ENCODE assay signal across 8 mouse cellular contexts in genomic region chr19:45544152-45544924, GRCm38 (mm10). TPM values are rescaled to one million over a fixed set of nuclear protein-coding genes. Genes with fewer than 3 reads are reported as not detected.
A peak's percentile ranks its signal among the peaks of the same experiment; 100 is the strongest.
DNase-seq lines count a peak whose midpoint lies in the region; ATAC-seq and TF ChIP-seq lines count a peak whose summit lies in the region.

No protein-coding gene starts in this region.

- intact Hi-C loops in gastrocnemius, adult 2 months (cut with DNase I), result loop anchor here (2.0 to 5.0 kb wide), 3 partner anchors 67 to 236 kb away; no protein-coding TSS in a partner anchor
- intact Hi-C loops in gastrocnemius, postnatal 14 days (cut with DNase I; ENCODE audit: low total_unique reads), result loop anchor here (5.0 to 10.0 kb wide), 4 partner anchors 60 to 322 kb away; no protein-coding TSS in a partner anchor

- peak overlapping the region; percentile 78 for H3K4me3 ChIP-seq in gastrocnemius, adult 2 months
- H3K4me3 ChIP-seq in G1E (ENCODE audit: low read depth, low read length), result peak overlapping the region; percentile 68; the same call in 1 of the 2 replicates
- peak overlapping the region; percentile 29 for H3K4me3 ChIP-seq in forebrain, embryonic 12.5 days (replicated peaks)
- peak overlapping the region; percentile 49 for H3K4me3 ChIP-seq in limb, embryonic 10.5 days
- H3K4me3 ChIP-seq in midbrain, embryonic 15.5 days, result peak overlapping the region; percentile 35

- peaks cover 72% of the 10 kb centered on the region for H3K4me1 ChIP-seq in G1E (ENCODE audit: insufficient read depth, low read depth, low read length)
- H3K4me1 ChIP-seq in forebrain, embryonic 12.5 days, result peaks cover 31% of the 10 kb centered on the region
- H3K4me1 ChIP-seq in limb, embryonic 10.5 days, result peaks cover 60% of the 10 kb centered on the region
- peaks cover 23% of the 10 kb centered on the region for H3K4me1 ChIP-seq in midbrain, embryonic 15.5 days

- 1% methylated on average over 22 of the region's 26 CpGs for WGBS in forebrain, embryonic 12.5 days
- WGBS in limb, embryonic 10.5 days, result under 1% methylated on average over 24 of the region's 26 CpGs
- under 1% methylated on average over 20 of the region's 26 CpGs for WGBS in midbrain, embryonic 15.5 days

- peak; percentile 60 for DNase-seq in gastrocnemius, adult 2 months
- no peak for DNase-seq in gastrocnemius, postnatal 14 days
- peak; percentile 61 for DNase-seq in G1E (ENCODE audit: low spot score)
- DNase-seq in limb, embryonic 10.5 days (ENCODE audit: low spot score), result peak; percentile 45
- no peak for DNase-seq in MN1 (ENCODE audit: low spot score)
- no peak for DNase-seq in urinary bladder, adult 18-20 months (ENCODE audit: low spot score in 2 of 2)

- peak; percentile 28; the same call in 1 of the 2 replicates for ATAC-seq in G1E (ENCODE audit: extremely low read depth, insufficient number of reproducible peaks, low FRiP score, poor library complexity, severe bottlenecking)
- ATAC-seq in forebrain, embryonic 12.5 days (ENCODE audit: low FRiP score), result no peak
- no peak for ATAC-seq in midbrain, embryonic 15.5 days (replicated peaks)

- no peaks in the 10 kb centered on the region for H3K9me3 ChIP-seq in G1E (replicated peaks)
- H3K9me3 ChIP-seq in forebrain, embryonic 12.5 days, result no peaks in the 10 kb centered on the region
- no peaks in the 10 kb centered on the region for H3K9me3 ChIP-seq in limb, embryonic 10.5 days (replicated peaks)
- H3K9me3 ChIP-seq in midbrain, embryonic 15.5 days, result no peaks in the 10 kb centered on the region

- TF ChIP-seq CTCF in gastrocnemius, adult 2 months (IDR thresholded peaks at IDR 0.05), result no peak
- no peak for TF ChIP-seq CTCF in G1E (IDR thresholded peaks at IDR 0.05; ENCODE audit: low read depth, low read length)

- peak overlapping the region; percentile 64 for H3K4me2 ChIP-seq in forebrain, embryonic 12.5 days
- peak overlapping the region; percentile 81 for H3K4me2 ChIP-seq in midbrain, embryonic 15.5 days

- peak overlapping the region; percentile 21; the same call in 1 of the 2 replicates for H3K9ac ChIP-seq in forebrain, embryonic 12.5 days
- peak overlapping the region; percentile 30; the same call in 1 of the 2 replicates for H3K9ac ChIP-seq in midbrain, embryonic 15.5 days

- peaks cover 60% of the 10 kb centered on the region for H3K27me3 ChIP-seq in G1E (ENCODE audit: insufficient read depth, low read length)
- peaks cover 94% of the 10 kb centered on the region for H3K27me3 ChIP-seq in forebrain, embryonic 12.5 days
- H3K27me3 ChIP-seq in limb, embryonic 10.5 days (ENCODE audit: low read depth, poor library complexity, severe bottlenecking), result peaks cover 92% of the 10 kb centered on the region
- H3K27me3 ChIP-seq in midbrain, embryonic 15.5 days (replicated peaks), result peaks cover 46% of the 10 kb centered on the region

- 0 out of 2 replicates have a peak overlapping the region, but pooled peaks have one; percentile 9 for H3K27ac ChIP-seq in gastrocnemius, adult 2 months
- no peak overlapping the region for H3K27ac ChIP-seq in forebrain, embryonic 12.5 days
- H3K27ac ChIP-seq in limb, embryonic 10.5 days, result no peak overlapping the region
- H3K27ac ChIP-seq in midbrain, embryonic 15.5 days, result no peak overlapping the region

- no peaks in the 10 kb centered on the region for H3K36me3 ChIP-seq in G1E (replicated peaks)
- no peaks in the 10 kb centered on the region for H3K36me3 ChIP-seq in forebrain, embryonic 12.5 days (replicated peaks)
- no peaks in the 10 kb centered on the region for H3K36me3 ChIP-seq in limb, embryonic 10.5 days
- H3K36me3 ChIP-seq in midbrain, embryonic 15.5 days (replicated peaks), result no peaks in the 10 kb centered on the region

RNA-seq across cellular contexts. Expression of gene Poll, which starts 16.0 kb away (rescaled TPM):
- total RNA-seq in gastrocnemius, adult 2 months (2021), result 10 to 100 TPM; 13.5 to 16.0 TPM
- 10 to 100 TPM; 11.2 to 11.3 TPM for total RNA-seq in gastrocnemius, postnatal 14 days (2021)
- total RNA-seq in G1E (2014; fragmentation: Nextera tagmentation) (7.6 TPM in 2 replicates), G1E (2017) (9.4 and 10.2 TPM in 2 replicates)
- 14.0 and 15.9 TPM in 2 replicates for polyA plus RNA-seq in G1E (2012)
- 18.1 and 18.2 TPM in 2 replicates for polyA plus RNA-seq in forebrain, embryonic 12.5 days (2016; fragmentation: Nextera tagmentation; extraction: Ambion mirVana)
- polyA plus RNA-seq in limb, embryonic 10.5 days (2016; fragmentation: Nextera tagmentation; extraction: Ambion mirVana), result 22.6 and 25.9 TPM in 2 replicates
- 13.8 and 14.5 TPM in 2 replicates for polyA plus RNA-seq in midbrain, embryonic 15.5 days (2015; fragmentation: Nextera tagmentation; extraction: Ambion mirVana)

RNA-seq across cellular contexts. Expression of gene Gm17018, which starts 16.1 kb away (rescaled TPM):
- 10 to 100 TPM; 19.5 to 19.6 TPM for total RNA-seq in gastrocnemius, adult 2 months (2021)
- total RNA-seq in gastrocnemius, postnatal 14 days (2021), result 10 to 100 TPM; 12.8 to 13.5 TPM
- total RNA-seq in G1E (2014; fragmentation: Nextera tagmentation) (11.4 and 13.0 TPM in 2 replicates), G1E (2017) (22.6 and 28.4 TPM in 2 replicates)
- polyA plus RNA-seq in G1E (2012), result 19.5 and 27.2 TPM in 2 replicates
- 45.5 and 47.1 TPM in 2 replicates for polyA plus RNA-seq in forebrain, embryonic 12.5 days (2016; fragmentation: Nextera tagmentation; extraction: Ambion mirVana)
- polyA plus RNA-seq in limb, embryonic 10.5 days (2016; fragmentation: Nextera tagmentation; extraction: Ambion mirVana), result 43.0 and 43.6 TPM in 2 replicates
- polyA plus RNA-seq in midbrain, embryonic 15.5 days (2015; fragmentation: Nextera tagmentation; extraction: Ambion mirVana), result 60.3 and 65.8 TPM in 2 replicates

Comparison
In these comparisons a context has a peak if more than half of its experiments do, and no peak if none do; other contexts are left out.
1. DNase-seq: peak in gastrocnemius, adult 2 months (single experiment), G1E (single experiment) and limb, embryonic 10.5 days (single experiment); none in gastrocnemius, postnatal 14 days (single experiment), MN1 (single experiment) and urinary bladder, adult 18-20 months (0 of 2).
2. Peak in every context shown above with its lines, with median percentiles within 50 percentile points of each other: H3K4me3 ChIP-seq.